Mouse (Mus musculus): ENCODE results near the gene Atp6v1g3.

The Atp6v1g3 gene

GRCm38 (mm10) chr1:138289455-138290425 is 16.2 kb downstream of the Atp6v1g3 start:
- DNase-seq: no peak

- DNase-seq: no peak
Measured at GRCm38 (mm10) chr1:138291463-138291862, 17.9 kb downstream of the Atp6v1g3 start.

GRCm38 (mm10) chr1:138294487-138294886 is 20.9 kb downstream of the Atp6v1g3 start:
- DNase-seq: no peak

DNA sequence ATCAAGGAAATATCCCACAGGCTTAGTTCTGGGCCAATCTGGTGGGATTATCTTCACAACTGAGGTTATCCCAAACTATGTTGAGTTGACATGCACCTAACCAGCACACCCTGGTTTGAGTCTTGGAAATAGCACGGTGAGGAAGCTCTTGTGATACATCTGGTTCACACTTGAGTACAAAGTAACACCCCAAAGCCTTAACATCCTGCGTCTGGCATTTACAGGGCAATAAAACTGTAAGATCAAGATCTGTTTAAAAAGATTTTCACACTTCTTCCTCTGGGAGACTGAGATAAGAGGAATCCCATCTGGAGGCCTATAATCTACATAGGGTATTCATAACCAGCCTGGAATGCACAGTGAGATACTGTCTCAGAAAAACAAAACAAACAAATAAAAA is 24.6 kb downstream of the Atp6v1g3 start:
- DNase-seq: no peak

DNA sequence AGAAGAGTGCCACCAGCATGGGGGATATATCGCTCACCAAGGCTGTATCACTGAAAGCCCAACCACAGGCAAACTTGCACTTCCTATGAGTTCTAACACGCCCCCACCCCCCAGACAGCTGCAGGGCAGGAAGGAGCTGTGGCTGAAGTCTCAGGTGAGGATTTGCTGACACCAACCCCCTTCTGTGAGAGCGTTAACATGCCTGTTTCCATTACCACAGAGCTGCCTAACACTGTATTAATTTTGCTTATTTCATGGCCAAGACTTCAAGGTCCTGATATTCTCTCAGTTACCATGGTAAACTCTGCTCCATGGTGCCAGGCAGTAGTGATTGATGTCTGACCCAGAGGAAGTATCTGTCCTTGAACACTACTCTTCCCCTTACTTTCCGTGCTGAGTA is 26.0 kb downstream of the Atp6v1g3 start:
- DNase-seq: no peak

DNA sequence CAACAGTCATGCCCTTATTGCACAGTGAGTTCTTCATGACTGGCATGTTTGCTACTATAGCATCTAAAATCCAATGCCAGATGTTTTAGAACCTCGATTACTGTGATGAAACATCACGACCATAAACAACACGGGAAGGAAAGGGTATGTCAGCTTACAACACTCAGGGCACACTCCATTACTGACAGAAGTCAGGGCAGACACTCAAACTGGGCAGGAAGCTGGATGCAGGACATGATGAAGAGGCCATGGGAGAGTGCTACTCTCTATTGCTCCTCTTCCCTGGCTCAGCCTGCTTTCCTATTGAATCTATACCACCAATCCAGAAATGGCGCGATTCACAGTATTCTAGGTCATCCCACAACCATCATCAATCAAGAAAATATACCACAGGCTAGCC is 28.4 kb downstream of the Atp6v1g3 start:
- no peak for DNase-seq

DNA sequence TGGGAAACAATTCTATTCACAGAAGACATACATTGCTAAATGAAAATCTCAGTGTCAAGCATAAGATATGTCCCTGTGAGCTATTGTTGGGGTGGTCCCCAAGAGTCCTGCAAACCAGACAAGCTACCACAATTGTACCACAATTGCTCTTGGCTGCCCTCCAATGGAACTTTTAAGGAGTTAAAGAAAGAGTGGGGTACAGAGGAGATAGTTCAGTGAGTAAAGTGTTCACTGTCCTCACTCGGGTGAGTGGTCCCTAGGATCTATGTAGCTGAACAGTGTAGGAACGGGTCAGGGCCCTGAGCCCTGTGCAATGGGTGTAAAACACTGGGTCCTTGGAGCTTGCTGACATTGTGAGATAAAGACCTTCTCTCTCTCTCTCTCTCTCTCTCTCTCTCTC is 29.2 kb downstream of the Atp6v1g3 start:
- DNase-seq: no peak

DNA sequence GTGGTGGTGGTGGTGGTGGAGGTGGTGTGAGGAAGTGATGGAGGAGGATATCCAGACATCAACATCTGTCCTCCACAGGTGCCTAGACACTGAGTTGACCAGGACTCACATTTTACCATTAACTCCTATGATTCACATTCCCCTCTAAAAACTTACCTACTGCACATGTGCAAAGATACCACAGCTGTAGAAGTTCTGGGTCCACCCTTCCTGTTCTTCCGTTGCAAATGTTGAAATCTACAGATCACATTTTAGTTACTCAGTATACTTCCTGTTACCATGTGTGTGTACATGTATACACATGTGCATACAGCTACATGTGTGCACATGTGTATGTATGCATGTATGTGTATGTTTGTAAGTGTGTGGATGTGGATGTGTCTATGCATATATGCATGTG is 29.8 kb downstream of the Atp6v1g3 start:
- no peak for DNase-seq

DNA sequence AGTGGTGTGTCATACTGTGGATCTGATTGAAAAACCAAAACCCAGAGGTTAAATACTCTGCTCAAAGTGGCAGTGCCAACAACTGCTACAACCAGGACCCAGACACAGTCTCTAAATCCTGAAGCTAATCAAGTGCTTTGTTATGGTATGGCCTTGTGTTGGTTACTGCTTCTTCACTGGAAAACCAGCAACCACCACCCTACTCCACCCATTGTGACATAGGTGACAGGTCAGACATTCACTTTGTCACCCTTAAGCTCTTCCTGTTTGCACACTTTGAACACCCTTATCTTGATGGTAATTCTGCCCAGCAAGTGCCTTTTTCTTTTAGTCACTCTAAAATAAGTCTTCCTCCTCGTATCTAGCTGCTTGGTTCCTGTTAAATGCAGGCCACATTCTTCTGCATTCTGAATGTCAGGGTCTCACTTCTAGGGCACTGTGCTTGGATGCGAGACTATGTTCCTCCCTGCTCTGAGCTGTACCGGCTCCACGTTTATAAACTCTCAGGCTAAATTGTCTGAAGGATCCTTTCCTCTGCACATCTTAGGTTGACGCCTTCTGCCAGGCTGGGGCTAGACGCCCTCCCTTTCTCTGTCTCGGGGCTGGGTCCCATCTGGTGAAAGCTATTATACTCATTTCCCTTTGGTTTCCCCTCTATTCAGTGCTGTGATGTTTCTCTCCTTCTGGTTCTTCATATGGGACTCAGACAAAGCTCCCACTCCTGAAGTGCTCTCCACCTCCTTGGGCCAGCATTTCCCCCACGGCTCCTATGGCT is 30.8 kb downstream of the Atp6v1g3 start:
- no peak for DNase-seq

- no peak for DNase-seq
Measured at GRCm38 (mm10) chr1:138322657-138323056, 49.1 kb downstream of the Atp6v1g3 start.

GRCm38 (mm10) chr1:138323076-138323630 is 49.6 kb downstream of the Atp6v1g3 start:
- DNase-seq: no peak

GRCm38 (mm10) chr1:138326091-138326490 is 52.6 kb downstream of the Atp6v1g3 start:
- DNase-seq: peak; percentile 51 to 74

DNA sequence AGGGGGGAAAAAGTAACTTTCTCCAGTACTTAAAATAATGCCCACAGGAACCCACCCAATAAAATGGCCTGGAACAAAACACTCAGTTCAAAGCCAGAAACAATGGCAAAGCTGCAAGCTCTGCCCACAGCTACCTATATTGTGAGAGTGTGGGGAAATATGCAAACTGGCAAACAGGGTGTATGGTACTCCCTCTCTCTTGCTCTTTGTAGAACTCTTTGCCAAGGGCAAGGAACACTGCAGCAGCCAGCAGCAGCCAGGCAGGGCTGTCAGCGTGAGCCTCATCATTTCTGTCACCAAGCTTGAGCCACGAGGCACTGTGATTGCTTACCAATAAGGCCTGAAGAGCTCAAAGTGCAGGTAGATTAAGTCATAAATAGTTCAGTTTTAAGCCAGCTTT is 53.0 kb downstream of the Atp6v1g3 start:
- DNase-seq: no peak

DNA sequence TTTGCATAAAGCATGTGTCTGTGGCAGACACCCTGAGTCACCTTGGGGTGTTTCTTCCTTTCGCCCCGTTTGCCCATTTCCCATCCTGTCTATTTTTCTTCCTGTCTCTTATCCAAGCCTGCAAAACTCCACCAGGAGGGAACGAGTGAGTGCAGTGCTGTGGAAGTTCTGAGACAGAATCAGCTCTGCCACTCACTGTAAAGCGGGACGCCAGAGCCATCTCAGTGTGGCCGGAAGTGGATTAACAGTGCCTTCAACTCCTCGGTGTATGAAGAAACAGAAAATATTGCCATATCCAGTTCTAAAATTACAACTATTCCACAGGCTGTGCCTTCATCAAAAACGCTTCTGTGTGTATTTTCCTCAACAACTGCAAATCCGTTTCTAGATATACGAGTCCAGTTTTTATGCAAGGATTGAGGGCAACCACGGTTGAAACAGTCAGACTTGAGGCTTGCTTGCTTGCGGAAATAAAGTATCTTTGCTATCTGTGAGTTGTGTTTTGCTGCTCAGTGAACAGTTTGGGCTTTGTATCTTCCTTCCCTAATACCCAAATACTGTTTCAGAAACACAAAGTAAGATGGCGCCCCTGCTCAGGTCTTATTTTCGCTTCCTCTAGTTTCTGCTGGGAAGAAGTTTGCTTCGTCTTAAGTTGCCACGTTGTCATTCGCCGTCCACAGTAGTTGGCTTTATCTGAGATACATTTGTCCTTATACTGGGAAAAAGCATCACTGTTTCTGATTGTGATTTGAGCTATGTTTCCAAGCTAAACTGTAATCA is 54.1 kb downstream of the Atp6v1g3 start:
- no peak for DNase-seq

- peak in 1 of 2 experiments; percentile 14 for DNase-seq
Measured at GRCm38 (mm10) chr1:138328320-138328719, 54.8 kb downstream of the Atp6v1g3 start.

DNA sequence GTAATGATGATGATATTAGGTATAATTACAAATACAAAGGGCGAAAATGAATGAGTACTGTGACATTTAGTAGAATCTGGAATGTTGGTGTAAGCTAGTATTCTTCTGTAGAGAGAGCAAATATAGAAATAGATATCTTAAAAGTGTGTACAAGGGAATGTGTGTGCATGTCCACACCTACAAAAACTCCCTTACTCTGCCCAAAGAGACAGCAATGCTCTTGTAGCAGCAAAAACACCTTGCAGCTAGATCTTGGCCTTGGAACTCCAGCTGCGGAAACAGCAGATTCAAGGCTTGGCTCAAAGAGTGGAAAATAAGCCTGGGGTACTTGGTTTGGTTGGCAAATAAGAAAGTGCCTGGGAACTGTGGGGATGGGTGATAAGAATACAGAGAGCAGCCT is 57.0 kb downstream of the Atp6v1g3 start:
- no peak for DNase-seq

DNA sequence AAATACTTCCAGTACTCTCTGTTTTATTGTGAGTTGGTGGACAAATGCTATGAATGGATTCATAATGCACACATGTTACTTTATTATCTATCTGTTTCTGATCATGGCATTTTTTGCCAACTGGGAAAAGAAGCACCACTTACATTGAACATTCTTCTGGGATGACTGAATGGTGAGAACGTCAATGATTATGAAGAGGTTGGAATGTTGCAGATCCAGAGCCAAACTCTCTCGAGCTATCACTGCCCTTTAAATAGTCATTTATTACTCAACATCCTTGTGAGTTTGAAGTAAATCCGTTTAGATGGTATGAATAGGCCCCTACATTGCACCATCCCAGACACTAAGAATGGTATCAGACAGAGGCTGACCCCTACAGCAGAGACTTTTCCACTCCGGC is 58.1 kb downstream of the Atp6v1g3 start:
- no peak for DNase-seq

- no peak for DNase-seq
Measured at GRCm38 (mm10) chr1:138334701-138335100, 61.2 kb downstream of the Atp6v1g3 start.

DNA sequence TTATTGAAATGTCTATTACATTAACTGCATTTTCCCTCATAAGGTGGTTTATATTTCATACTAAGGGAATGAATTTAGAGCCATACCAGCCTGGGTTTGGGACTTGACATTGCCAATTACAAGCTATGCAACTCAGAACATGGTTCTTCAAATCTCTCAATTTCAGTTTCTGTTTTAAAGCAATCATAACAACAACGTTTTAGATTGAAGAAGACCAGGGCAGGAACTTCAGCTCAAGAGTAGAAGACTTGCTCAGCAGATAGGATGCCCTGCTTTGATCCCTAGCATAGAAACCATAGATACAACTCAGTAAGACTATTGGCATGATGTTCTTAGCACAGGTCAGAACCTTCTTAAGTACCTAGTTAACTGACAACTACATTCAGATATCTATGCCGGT is 63.9 kb downstream of the Atp6v1g3 start:
- DNase-seq: no peak

Data from kidney, postnatal 25 days (tissue).